Mouse (Mus musculus) kidney, postnatal 0 days (tissue): ENCODE measurements around the gene Vezt. TPM values are rescaled to one million over a fixed set of nuclear protein-coding genes. Genes with fewer than 3 reads are reported as not detected.

ENCODE experiments used
- ATAC-seq: fragments of 200-750 bp; cut with Nextera tagmentation; replicated peaks from 2 replicates; pipeline ENCODE4 v1.8.0; 2017; ENCODE audit warnings: low read depth, moderate number of reproducible peaks, moderate TSS enrichment, moderate library complexity; ENCODE audit not compliant: low FRiP score
- DNase-seq: peaks from one replicate; pipeline ENCODE4 v3.0.0-alpha.2; 2016; ENCODE audit warnings: low spot score
- H3K27ac ChIP-seq: fragments of 300-500 bp; sonication (generic); 2 replicates; pipeline ENCODE4 v1.5.1; 2014; ENCODE audit warnings: mild to moderate bottlenecking
- H3K27me3 ChIP-seq: fragments of 300-500 bp; sonication (generic); 2 replicates; pipeline ENCODE4 v1.6.1; 2014; ENCODE audit warnings: low read length, mixed read lengths; ENCODE audit not compliant: insufficient read depth
- H3K36me3 ChIP-seq: fragments of 300-500 bp; sonication (generic); 2 replicates; pipeline ENCODE4 v1.6.1; 2014; ENCODE audit warnings: low read length, mixed read lengths; ENCODE audit not compliant: insufficient read depth
- H3K4me1 ChIP-seq: fragments of 300-500 bp; sonication (generic); replicated peaks from 2 replicates; pipeline ENCODE4 v1.6.1; 2014; ENCODE audit warnings: antibody characterized with exemption, low read length, mixed read lengths; ENCODE audit not compliant: insufficient read depth
- H3K4me2 ChIP-seq: fragments of 300-500 bp; sonication (generic); 2 replicates; pipeline ENCODE4 v1.6.1; 2014; ENCODE audit warnings: mild to moderate bottlenecking, low read length, moderate library complexity, mixed read lengths
- H3K4me3 ChIP-seq: fragments of 300-500 bp; sonication (generic); replicated peaks from 2 replicates; pipeline ENCODE4 v1.5.1; 2014; ENCODE audit warnings: low read depth, low read length
- H3K9ac ChIP-seq: fragments of 300-500 bp; sonication (generic); 2 replicates; pipeline ENCODE4 v1.6.1; 2014; ENCODE audit warnings: low read depth, low read length
- H3K9me3 ChIP-seq: fragments of 300-500 bp; sonication (generic); replicated peaks from 2 replicates; pipeline ENCODE4 v1.6.1; 2016; ENCODE audit warnings: low read length, inconsistent platforms, mixed read lengths
- CTCF ChIP-seq: IDR thresholded peaks from 2 replicates; pipeline ENCODE4 v1.5.1; 2016; ENCODE audit warnings: antibody characterized with exemption, low read depth, mild to moderate bottlenecking, moderate library complexity
- WGBS: fragments of 180-500 bp; shearing (Covaris S2); extraction: QIAGEN DNeasy Blood & Tissue Kit; methylation state at CpG from one replicate; pipeline ENCODE4 v1.1.7; 2014; 5-methylcytosine and 5-hydroxymethylcytosine counted together
- polyA plus RNA-seq: library from polyadenylated mRNA; unstranded; fragments of >200 nt; fragmentation: Nextera tagmentation; extraction: Ambion mirVana; gene quantifications from 2 replicates; pipeline ENCODE4 v1.2.1, GENCODE M21; 2015

Gene Vezt
- polyA plus RNA-seq, 1 experiment from 2014 or later, result 20.8 TPM

DNA sequence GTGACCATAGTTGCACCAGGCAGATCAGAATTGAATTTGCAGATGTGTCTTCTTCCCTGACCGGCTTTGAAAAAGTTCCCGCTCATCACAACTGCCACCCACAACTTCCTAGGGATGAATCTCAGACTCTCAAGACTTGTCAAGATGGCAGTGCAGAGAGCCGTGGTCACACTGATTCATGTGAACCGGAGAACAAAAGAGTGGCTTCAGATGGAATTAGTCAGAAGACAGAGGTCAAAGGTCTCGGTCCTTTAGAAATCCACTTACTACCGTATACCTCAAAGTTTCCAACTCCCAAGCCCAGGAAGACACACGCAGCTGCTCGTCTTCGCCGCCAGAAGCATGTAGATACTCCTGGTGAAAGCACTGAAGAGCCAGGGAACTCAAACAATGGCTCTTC lies 8.3 kb upstream of the Vezt start:
- WGBS, result 80% methylated on average over 10 of the region's 10 CpGs

GRCm38 (mm10) chr10:94038366-94039260 lies 3.0 kb upstream of the Vezt start:
- Histone ChIP-seq H3K4me3 (0 out of 2 replicates have a peak overlapping the region, but pooled peaks have one; percentile 7), H3K27me3 (no peaks in the 10 kb centered on the region), H3K27ac (no peak overlapping the region), H3K9me3 (no peaks in the 10 kb centered on the region), H3K9ac (no peak overlapping the region), H3K36me3 (no peaks in the 10 kb centered on the region), H3K4me2 (peak overlapping the region; percentile 36; the same call in 1 of the 2 replicates), H3K4me1 (no peaks in the 10 kb centered on the region)
- DNase-seq, result no peak
- ATAC-seq, result no peak
- no peak for TF ChIP-seq CTCF
- WGBS, result 58% methylated on average over 7 of the region's 7 CpGs

More for the DNA sequence above, 8.3 kb upstream of the Vezt start:
- peaks cover 7% of the 10 kb centered on the region; the same call in 1 of the 2 replicates for H3K4me1 ChIP-seq
- H3K9ac ChIP-seq, result no peak overlapping the region
- H3K27ac ChIP-seq, result no peak overlapping the region
- no peaks in the 10 kb centered on the region for H3K27me3 ChIP-seq
- no peak overlapping the region for H3K4me3 ChIP-seq
- ATAC-seq (no peak), DNase-seq (no peak)
- no peak for TF ChIP-seq CTCF
- no peak overlapping the region for H3K4me2 ChIP-seq
- H3K9me3 ChIP-seq, result no peaks in the 10 kb centered on the region
- H3K36me3 ChIP-seq, result 0 out of 2 replicates have a peak, but pooled peaks cover 11% of the 10 kb centered on the region

DNA sequence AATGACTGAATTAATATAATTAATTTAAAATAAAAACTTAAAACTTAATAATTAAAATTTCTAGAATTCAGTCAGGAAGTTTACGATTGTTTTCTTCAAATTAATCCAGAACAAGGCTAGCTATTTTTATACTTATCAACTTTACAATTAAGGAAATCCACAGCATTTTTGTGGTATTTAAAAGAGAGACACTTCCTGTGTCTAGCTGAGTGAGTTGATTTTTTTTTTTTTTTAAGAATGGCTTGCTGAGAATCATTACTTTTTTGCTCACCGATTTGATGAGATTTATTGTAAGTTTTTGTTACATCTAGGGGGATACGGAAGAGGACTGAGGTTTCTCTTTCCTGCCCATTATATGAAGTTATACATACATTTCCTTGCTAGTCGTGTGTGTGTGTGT lies 2.0 kb upstream of the Vezt start:
- TF ChIP-seq CTCF, result no peak
- no peak for ATAC-seq
- Histone ChIP-seq H3K27me3 (no peaks in the 10 kb centered on the region), H3K4me1 (no peaks in the 10 kb centered on the region), H3K4me3 (0 out of 2 replicates have a peak overlapping the region, but pooled peaks have one; percentile 91), H3K36me3 (no peaks in the 10 kb centered on the region), H3K9me3 (no peaks in the 10 kb centered on the region), H3K9ac (no peak overlapping the region), H3K4me2 (peak overlapping the region; percentile 59; the same call in 1 of the 2 replicates), H3K27ac (no peak overlapping the region)
- WGBS, result 56% methylated on average over 4 of the region's 4 CpGs
- no peak for DNase-seq

- Histone ChIP-seq H3K9me3 (no peaks in the 10 kb centered on the region), H3K4me3 (peak overlapping the region; percentile 91), H3K27me3 (no peaks in the 10 kb centered on the region), H3K4me1 (no peaks in the 10 kb centered on the region), H3K4me2 (peak overlapping the region; percentile 59), H3K27ac (no peak overlapping the region), H3K36me3 (no peaks in the 10 kb centered on the region), H3K9ac (no peak overlapping the region)
- DNase-seq (peak; percentile 58), ATAC-seq (no peak)
- 39% methylated on average over 9 of the region's 9 CpGs for WGBS
- TF ChIP-seq CTCF, result no peak
These were observed 1.6 kb upstream of the Vezt start for GRCm38 (mm10) chr10:94037196-94037595.

- H3K9me3 ChIP-seq, result no peaks in the 10 kb centered on the region
- no peaks in the 10 kb centered on the region for H3K36me3 ChIP-seq
- no peaks in the 10 kb centered on the region for H3K4me1 ChIP-seq
- no peaks in the 10 kb centered on the region for H3K27me3 ChIP-seq
- peak; percentile 55 for DNase-seq
- under 1% methylated on average over 31 of the region's 32 CpGs for WGBS
- peak overlapping the region; percentile 75 for H3K27ac ChIP-seq
- peak overlapping the region; percentile 91 for H3K4me3 ChIP-seq
- ATAC-seq, result no peak; the same call in 1 of the 2 replicates
- peak overlapping the region; percentile 88 for H3K9ac ChIP-seq
- TF ChIP-seq CTCF, result no peak
- H3K4me2 ChIP-seq, result peak overlapping the region; percentile 59
These were observed 750 bp upstream of the Vezt start for GRCm38 (mm10) chr10:94036375-94036758.

DNA sequence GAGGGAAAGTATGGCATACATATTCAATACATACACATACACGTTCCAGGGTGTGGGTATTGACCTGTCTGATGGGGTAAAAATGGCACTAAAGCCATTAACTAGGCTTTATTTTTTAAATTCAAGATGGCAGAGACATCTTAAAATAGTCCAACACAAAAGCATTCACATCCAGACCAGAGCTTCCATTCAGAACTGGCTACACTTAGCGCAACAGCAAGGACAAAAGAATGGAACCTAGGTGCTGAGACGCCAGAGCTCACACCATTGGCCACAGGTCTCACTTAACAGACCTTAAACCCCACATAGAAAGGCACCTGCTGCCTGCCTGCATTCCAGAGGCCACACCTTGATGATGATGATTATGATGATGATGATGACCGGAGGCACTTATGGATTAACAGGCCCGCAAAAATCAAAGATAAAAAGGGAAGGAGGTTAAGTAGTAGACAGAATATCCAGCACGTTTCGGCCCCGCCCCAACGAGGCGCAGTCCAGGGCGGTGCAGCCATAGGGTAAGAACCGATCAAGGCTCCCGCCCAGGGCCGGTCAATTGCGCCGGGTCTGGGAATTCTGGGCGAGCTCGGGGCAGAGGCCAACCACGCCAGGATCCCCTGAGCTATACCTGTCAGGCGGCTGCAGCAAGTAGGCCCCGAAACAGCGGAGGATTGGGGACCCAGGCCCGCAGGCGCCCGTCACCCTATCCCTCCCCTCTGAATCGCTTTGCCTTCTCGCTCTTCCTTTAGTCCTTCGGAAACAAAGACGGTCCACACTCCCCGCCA lies 550 bp downstream of the Vezt start:
- Histone ChIP-seq H3K27me3 (no peaks in the 10 kb centered on the region), H3K4me2 (peak overlapping the region; percentile 55), H3K9ac (peak overlapping the region; percentile 78), H3K9me3 (no peaks in the 10 kb centered on the region), H3K4me1 (no peaks in the 10 kb centered on the region), H3K27ac (peak overlapping the region; percentile 63), H3K4me3 (peak overlapping the region; percentile 91), H3K36me3 (no peaks in the 10 kb centered on the region)
- WGBS, result 1% methylated on average over 30 of the region's 30 CpGs
- TF ChIP-seq CTCF, result no peak
- ATAC-seq (peak; percentile 82), DNase-seq (peak; percentile 71)
